Mouse (Mus musculus) activated CD4-positive, CD25-positive, alpha-beta regulatory T cell, adult 4 months (primary cell): ENCODE measurements around the gene Olfr138. TPM values are rescaled to one million over a fixed set of nuclear protein-coding genes. Genes with fewer than 3 reads are reported as not detected.

ENCODE experiments used
- ATAC-seq: one replicate; pipeline ENCODE4 v1.8.0; 2017
- polyA plus RNA-seq, 2 experiments: library from polyadenylated mRNA; unstranded; fragments of 100-300 nt; shearing (Covaris generic); gene quantifications; one replicate each; pipeline ENCODE4 v1.2.1; 2017

The Olfr138 gene
- polyA plus RNA-seq: not detected

- no peak for ATAC-seq
Observed at GRCm38 (mm10) chr17:38260735-38261134, at the start of gene Olfr138. TSS of gene Olfr138 (plus strand) at chr17:38261035.

DNA sequence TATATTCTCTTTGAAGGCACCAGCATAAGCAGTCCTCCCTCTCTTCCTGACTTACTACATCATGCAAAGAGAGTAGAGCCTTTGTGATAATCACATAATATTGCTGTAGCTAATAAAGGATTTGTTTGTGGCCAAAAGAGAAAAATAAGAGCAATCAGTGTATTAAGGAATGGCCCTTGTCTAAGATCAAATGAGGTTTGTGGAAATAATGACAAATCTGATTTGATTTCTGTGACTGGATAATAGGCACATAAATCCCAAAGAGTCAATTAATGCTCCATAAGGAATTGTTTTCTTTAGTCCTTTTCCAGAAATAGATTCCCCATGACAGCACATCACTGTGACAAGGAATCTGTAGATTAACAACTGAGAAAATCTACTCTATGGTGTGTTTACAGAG is 46.6 kb downstream of the Olfr138 start, which contains the start of gene Olfr137:
Gene Olfr137, minus strand, starts transcription at position 101 of the 400 bp plus-strand sequence.
- ATAC-seq: no peak

Other genes with a start within 250 kb of the Olfr138 start
- gene Olfr129, start 201.0 kb upstream of the Olfr138 start, polyA plus RNA-seq: not detected
- not detected for gene Olfr130, start 197.1 kb upstream of the Olfr138 start, polyA plus RNA-seq
- gene Olfr131, start 172.3 kb upstream of the Olfr138 start, polyA plus RNA-seq: not detected
- not detected for gene Olfr132, start 126.5 kb upstream of the Olfr138 start, polyA plus RNA-seq
- gene Olfr133, start 115.8 kb upstream of the Olfr138 start, polyA plus RNA-seq: not detected
- not detected for gene Olfr134, start 89.6 kb upstream of the Olfr138 start, polyA plus RNA-seq
- gene Olfr135, start 56.7 kb upstream of the Olfr138 start, polyA plus RNA-seq: not detected
- not detected for gene Olfr137, start 46.5 kb downstream of the Olfr138 start, polyA plus RNA-seq
- gene Olfr136, start 68.8 kb downstream of the Olfr138 start, polyA plus RNA-seq: under 1 TPM in 1 of 2 experiments, not detected in 1; 0.71 TPM
- gene Esp36, start 159.2 kb downstream of the Olfr138 start, polyA plus RNA-seq: not detected